Mouse (Mus musculus) intestine, embryonic 14.5 days (tissue): ENCODE data around the gene Ide. TPM values are rescaled to one million over a fixed set of nuclear protein-coding genes. Genes with fewer than 3 reads are reported as not detected.

Experiments used
- ATAC-seq: fragments of 200-750 bp; cut with Nextera tagmentation; replicated peaks from 2 replicates; pipeline ENCODE4 v1.8.0; 2017; ENCODE audit warnings: low read depth, moderate number of reproducible peaks, moderate TSS enrichment, moderate library complexity; ENCODE audit not compliant: low FRiP score, low TSS enrichment
- DNase-seq: peaks from one replicate; pipeline ENCODE4 v3.0.0-alpha.2; 2018; ENCODE audit warnings: low spot score
- H3K27ac ChIP-seq: fragments of 300-500 bp; sonication (generic); 2 replicates; pipeline ENCODE4 v1.5.1; 2014; ENCODE audit warnings: low read depth, mild to moderate bottlenecking, control low read depth
- H3K27me3 ChIP-seq: fragments of 300-500 bp; sonication (generic); replicated peaks from 2 replicates; pipeline ENCODE4 v1.6.1; 2014; ENCODE audit warnings: low read length, control low read depth; ENCODE audit not compliant: control insufficient read depth, insufficient read depth
- H3K36me3 ChIP-seq: fragments of 300-500 bp; sonication (generic); 2 replicates; pipeline ENCODE4 v1.6.1; 2014; ENCODE audit warnings: low read length, control low read depth; ENCODE audit not compliant: control insufficient read depth, insufficient read depth
- H3K4me1 ChIP-seq: fragments of 300-500 bp; sonication (generic); replicated peaks from 2 replicates; pipeline ENCODE4 v1.6.1; 2014; ENCODE audit warnings: low read length, control low read depth, mixed read lengths; ENCODE audit not compliant: control insufficient read depth, insufficient read depth
- H3K4me2 ChIP-seq: fragments of 300-500 bp; sonication (generic); 2 replicates; pipeline ENCODE4 v1.6.1; 2014; ENCODE audit warnings: low read length
- H3K4me3 ChIP-seq: fragments of 300-500 bp; sonication (generic); 2 replicates; pipeline ENCODE4 v1.5.1; 2014; ENCODE audit warnings: low read depth, low read length, control low read depth, mixed read lengths
- H3K9ac ChIP-seq: fragments of 300-500 bp; sonication (generic); 2 replicates; pipeline ENCODE4 v1.6.1; 2014; ENCODE audit warnings: mild to moderate bottlenecking, low read length
- H3K9me3 ChIP-seq: fragments of 300-500 bp; sonication (generic); 2 replicates; pipeline ENCODE4 v1.6.1; 2016; ENCODE audit warnings: low read length, control low read depth; ENCODE audit not compliant: control insufficient read depth
- WGBS: fragments of 180-500 bp; shearing (Covaris S2); extraction: QIAGEN DNeasy Blood & Tissue Kit; methylation state at CpG from one replicate; pipeline ENCODE4 v1.1.7; 2014; 5-methylcytosine and 5-hydroxymethylcytosine counted together
- polyA plus RNA-seq: library from polyadenylated mRNA; unstranded; fragments of >200 nt; fragmentation: Nextera tagmentation; extraction: Ambion mirVana; gene quantifications from 2 replicates; pipeline ENCODE4 v1.2.1, GENCODE M21; 2014

Gene Ide
- polyA plus RNA-seq, 1 experiment from 2014 or later = 54.1 TPM

GRCm38 (mm10) chr19:37304866-37305265 is 32.8 kb downstream of the Ide start:
- Histone ChIP-seq H3K4me2 (no peak overlapping the region), H3K4me1 (no peaks in the 10 kb centered on the region), H3K27ac (no peak overlapping the region), H3K27me3 (no peaks in the 10 kb centered on the region), H3K9ac (no peak overlapping the region), H3K4me3 (no peak overlapping the region), H3K36me3 (peaks cover 8% of the 10 kb centered on the region), H3K9me3 (no peaks in the 10 kb centered on the region)
- WGBS = 95% methylated on average over 5 of the region's 5 CpGs
- ATAC-seq (no peak), DNase-seq (no peak)

- Histone ChIP-seq H3K27me3 (no peaks in the 10 kb centered on the region), H3K9ac (no peak overlapping the region), H3K4me3 (no peak overlapping the region), H3K36me3 (peaks cover 8% of the 10 kb centered on the region), H3K27ac (no peak overlapping the region), H3K4me1 (no peaks in the 10 kb centered on the region), H3K4me2 (no peak overlapping the region), H3K9me3 (no peaks in the 10 kb centered on the region)
- ATAC-seq (no peak), DNase-seq (no peak)
- 30% methylated on average over 4 of the region's 4 CpGs for WGBS
Observed at GRCm38 (mm10) chr19:37304006-37304405, 33.6 kb downstream of the Ide start.

DNA sequence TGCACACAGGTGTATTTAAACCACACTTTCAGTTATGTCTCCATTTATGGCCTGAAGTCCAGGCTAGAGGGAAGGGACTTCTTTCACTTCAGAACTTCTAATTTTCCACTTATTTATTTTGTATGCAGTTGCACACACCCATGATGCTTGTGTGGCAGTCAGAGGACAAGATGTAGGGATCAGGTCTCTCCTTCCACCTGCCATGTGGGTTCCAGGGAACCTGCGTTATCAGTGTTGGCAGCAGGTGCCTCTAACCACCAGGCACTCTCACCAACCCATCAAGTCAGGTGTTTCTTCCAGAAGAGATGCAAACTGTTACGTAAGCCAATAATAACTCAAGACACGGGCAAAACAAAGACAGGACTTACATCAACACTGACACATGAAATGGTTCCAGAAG is 35.9 kb downstream of the Ide start:
- Histone ChIP-seq H3K9me3 (no peaks in the 10 kb centered on the region), H3K27me3 (no peaks in the 10 kb centered on the region), H3K36me3 (peaks cover 5% of the 10 kb centered on the region), H3K9ac (no peak overlapping the region), H3K4me1 (no peaks in the 10 kb centered on the region), H3K4me2 (no peak overlapping the region), H3K4me3 (no peak overlapping the region), H3K27ac (no peak overlapping the region)
- DNase-seq (peak; percentile 58), ATAC-seq (no peak)
- 72% methylated on average over 3 of the region's 3 CpGs for WGBS

GRCm38 (mm10) chr19:37291676-37292075 is 46.0 kb downstream of the Ide start:
- Histone ChIP-seq H3K27me3 (no peaks in the 10 kb centered on the region), H3K4me2 (no peak overlapping the region), H3K9ac (no peak overlapping the region), H3K4me3 (no peak overlapping the region), H3K4me1 (no peaks in the 10 kb centered on the region), H3K36me3 (0 out of 2 replicates have a peak, but pooled peaks cover 5% of the 10 kb centered on the region), H3K9me3 (no peaks in the 10 kb centered on the region), H3K27ac (no peak overlapping the region)
- ATAC-seq (no peak), DNase-seq (no peak)
- 66% methylated on average over 4 of the region's 4 CpGs for WGBS

DNA sequence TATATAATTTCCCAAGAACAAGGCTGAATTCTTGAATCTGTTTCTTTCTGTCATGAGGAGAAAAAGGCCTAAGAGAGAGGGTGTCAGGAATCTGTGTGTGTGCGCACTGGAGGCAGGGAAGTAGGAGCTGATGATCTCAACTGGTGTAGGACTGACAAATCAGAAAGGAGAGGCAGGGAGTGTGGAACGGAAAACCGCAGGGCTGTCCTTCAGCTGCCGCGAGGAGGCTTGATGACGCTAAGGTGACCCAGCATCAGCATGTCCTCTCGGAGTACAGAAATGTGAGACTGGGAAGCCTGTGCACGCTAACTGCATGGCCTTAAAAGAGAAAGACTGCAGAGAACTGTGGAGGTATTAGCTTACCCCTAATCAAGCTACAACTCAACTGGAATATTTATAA is 46.7 kb downstream of the Ide start:
- 73% methylated on average over 8 of the region's 8 CpGs for WGBS
- H3K27ac ChIP-seq = no peak overlapping the region
- ATAC-seq (no peak), DNase-seq (no peak)
- no peaks in the 10 kb centered on the region for H3K27me3 ChIP-seq
- H3K4me1 ChIP-seq = no peaks in the 10 kb centered on the region
- H3K4me2 ChIP-seq = no peak overlapping the region
- H3K4me3 ChIP-seq = no peak overlapping the region
- H3K9ac ChIP-seq = no peak overlapping the region
- H3K9me3 ChIP-seq = no peaks in the 10 kb centered on the region
- H3K36me3 ChIP-seq = 0 out of 2 replicates have a peak, but pooled peaks cover 1% of the 10 kb centered on the region

DNA sequence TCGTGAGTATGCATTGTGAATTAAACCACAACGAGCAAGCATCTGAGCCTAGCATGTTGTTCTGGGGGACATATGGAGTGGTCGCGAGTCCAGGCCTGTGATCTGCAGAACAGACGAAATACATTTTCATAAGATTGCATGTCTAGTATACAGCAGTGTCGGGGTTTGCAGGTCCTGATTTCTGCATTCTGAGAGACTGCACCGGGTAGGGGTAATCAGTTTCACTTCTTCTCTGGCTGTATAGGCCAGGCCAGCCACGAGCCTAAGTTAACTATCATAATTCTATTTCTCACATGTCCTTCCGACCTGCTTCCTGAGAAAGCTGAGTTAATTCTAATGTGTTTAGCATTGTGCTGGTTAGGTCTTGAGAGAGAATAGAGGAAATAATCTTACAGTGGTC is 52.9 kb downstream of the Ide start:
- WGBS = 94% methylated on average over 9 of the region's 9 CpGs

DNA sequence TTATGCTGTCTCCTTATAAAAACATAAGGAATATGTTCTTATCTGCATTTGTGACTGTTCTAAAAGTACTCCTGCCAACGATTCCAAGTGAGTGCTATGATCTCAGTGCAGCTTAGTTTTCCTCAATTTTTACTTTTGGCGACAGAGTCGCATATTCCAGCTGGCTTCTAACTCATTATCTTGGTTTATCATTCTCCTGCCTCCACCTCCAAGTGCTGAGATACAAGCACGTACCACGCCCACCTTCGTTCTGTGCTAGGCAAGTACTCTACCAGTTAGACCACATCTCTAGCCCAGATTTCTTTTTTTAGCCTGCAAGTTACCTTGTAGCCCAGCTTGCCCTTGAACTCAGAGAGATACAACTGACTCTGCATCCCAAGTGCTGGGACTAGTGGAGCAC is 54.5 kb downstream of the Ide start:
- WGBS = 89% methylated on average over 6 of the region's 6 CpGs
- DNase-seq = no peak
- Histone ChIP-seq H3K4me3 (no peak overlapping the region), H3K36me3 (peaks cover 25% of the 10 kb centered on the region), H3K4me2 (no peak overlapping the region), H3K9ac (no peak overlapping the region), H3K9me3 (no peaks in the 10 kb centered on the region), H3K27ac (no peak overlapping the region), H3K4me1 (no peaks in the 10 kb centered on the region), H3K27me3 (no peaks in the 10 kb centered on the region)
- no peak for ATAC-seq

More for the DNA sequence above, 52.9 kb downstream of the Ide start:
- no peak overlapping the region for H3K4me2 ChIP-seq
- H3K9me3 ChIP-seq = no peaks in the 10 kb centered on the region
- ATAC-seq (no peak), DNase-seq (no peak)
- H3K4me3 ChIP-seq = no peak overlapping the region
- H3K4me1 ChIP-seq = no peaks in the 10 kb centered on the region
- peaks cover 25% of the 10 kb centered on the region for H3K36me3 ChIP-seq
- no peak overlapping the region for H3K27ac ChIP-seq
- no peak overlapping the region for H3K9ac ChIP-seq
- H3K27me3 ChIP-seq = no peaks in the 10 kb centered on the region

- H3K9ac ChIP-seq = no peak overlapping the region
- no peaks in the 10 kb centered on the region for H3K27me3 ChIP-seq
- no peaks in the 10 kb centered on the region for H3K4me1 ChIP-seq
- no peaks in the 10 kb centered on the region for H3K9me3 ChIP-seq
- H3K36me3 ChIP-seq = peaks cover 35% of the 10 kb centered on the region
- no peak overlapping the region for H3K4me3 ChIP-seq
- DNase-seq (no peak), ATAC-seq (no peak)
- no peak overlapping the region for H3K27ac ChIP-seq
- no peak overlapping the region for H3K4me2 ChIP-seq
- 92% methylated on average over 1 of the region's 1 CpGs for WGBS
Observed at GRCm38 (mm10) chr19:37281710-37282109, 55.9 kb downstream of the Ide start.

- ATAC-seq = no peak
- 96% methylated on average over 1 of the region's 1 CpGs for WGBS
Observed at GRCm38 (mm10) chr19:37279194-37279593, 58.5 kb downstream of the Ide start.

More at GRCm38 (mm10) chr19:37279194-37279593, 58.5 kb downstream of the Ide start:
- no peak overlapping the region for H3K9ac ChIP-seq
- no peaks in the 10 kb centered on the region for H3K9me3 ChIP-seq
- peaks cover 24% of the 10 kb centered on the region for H3K36me3 ChIP-seq
- DNase-seq = no peak
- H3K4me3 ChIP-seq = no peak overlapping the region
- no peaks in the 10 kb centered on the region for H3K4me1 ChIP-seq
- H3K27me3 ChIP-seq = no peaks in the 10 kb centered on the region
- no peak overlapping the region for H3K27ac ChIP-seq
- H3K4me2 ChIP-seq = no peak overlapping the region
